Mouse (Mus musculus) embryonic facial prominence, embryonic 11.5 days (tissue): Measurements from ENCODE around the gene Magoh. TPM values are rescaled to one million over a fixed set of nuclear protein-coding genes. Genes with fewer than 3 reads are reported as not detected.

Source experiments
- polyA plus RNA-seq: library from polyadenylated mRNA; unstranded; fragments of >200 nt; fragmentation: Nextera tagmentation; extraction: Ambion mirVana; gene quantifications from 2 replicates; pipeline ENCODE4 v1.2.1, GENCODE M21; 2014

The Magoh gene
- polyA plus RNA-seq, 1 experiment from 2014 or later = 292 TPM

Other genes with a start within 250 kb of the Magoh start
- gene Dmrtb1, start 195.5 kb upstream of the Magoh start, polyA plus RNA-seq = 2.0 and 2.4 TPM in 2 replicates
- 4.5 and 5.0 TPM in 2 replicates for gene Lrp8, start 77.5 kb upstream of the Magoh start, polyA plus RNA-seq
- gene 0610037L13Rik, start 10.1 kb downstream of the Magoh start, polyA plus RNA-seq = 125 and 135 TPM in 2 replicates
- gene Cpt2, start 43.9 kb downstream of the Magoh start, polyA plus RNA-seq = 40.6 and 42.4 TPM in 2 replicates
- gene Slc1a7, start 88.6 kb downstream of the Magoh start, polyA plus RNA-seq = 0.11 TPM in 1 of 2 replicates, not detected in the other
- 0.49 and 0.84 TPM in 2 replicates for gene Podn, start 216.7 kb downstream of the Magoh start, polyA plus RNA-seq